Mouse (Mus musculus): ENCODE data around the gene Tmeff1. TPM values are rescaled to one million over a fixed set of nuclear protein-coding genes. Genes with fewer than 3 reads are reported as not detected.

The Tmeff1 gene
- total RNA-seq, 2 experiments from 2014 or later = 118 to 124 TPM

DNA sequence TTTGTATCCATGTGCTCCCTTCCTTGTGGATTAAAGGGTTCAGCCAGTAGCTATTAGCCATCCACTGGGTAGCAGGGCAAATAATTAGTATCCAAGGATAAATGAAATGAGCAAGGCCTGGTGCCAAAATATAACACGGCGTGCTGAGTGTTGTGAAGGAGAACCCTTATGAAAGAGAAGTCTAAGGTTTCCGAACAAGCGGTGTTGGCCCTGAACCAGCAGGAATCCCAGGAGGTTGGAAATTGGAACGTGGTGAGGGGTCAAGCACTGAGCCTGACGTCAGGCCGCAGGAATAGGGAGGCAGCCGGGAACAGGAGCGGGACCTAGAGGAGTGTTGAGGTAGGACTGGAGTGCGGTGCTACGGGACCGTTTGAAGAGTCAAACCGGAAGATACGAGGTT, 25.3 kb upstream of the Tmeff1 start:
- no peak for DNase-seq (ENCODE audit: low spot score in 2 of 2)
- intact Hi-C loops (cut with DNase I) = no loop called here

DNA sequence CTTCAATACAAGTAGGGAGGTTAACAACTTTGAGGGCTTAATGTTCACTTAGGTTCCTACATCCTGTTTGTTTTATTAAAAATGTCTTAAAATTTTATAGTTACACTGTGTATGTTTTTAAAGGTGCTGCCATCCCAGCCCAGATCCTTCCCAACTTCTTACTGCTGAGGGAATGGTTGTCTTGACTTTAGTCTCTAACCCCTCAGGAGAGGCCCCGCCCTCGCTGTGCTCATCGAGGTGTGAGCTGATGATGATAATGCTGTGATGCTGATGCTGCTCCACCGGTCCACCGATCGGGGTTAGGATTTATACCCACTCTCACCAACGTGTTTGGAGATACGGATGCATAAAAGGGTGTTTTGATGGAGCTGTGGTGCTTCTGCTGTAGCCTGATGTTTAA, 23.1 kb upstream of the Tmeff1 start:
- intact Hi-C loops (cut with DNase I) = no loop called here
- no peak for DNase-seq (ENCODE audit: low spot score in 2 of 2)

DNA sequence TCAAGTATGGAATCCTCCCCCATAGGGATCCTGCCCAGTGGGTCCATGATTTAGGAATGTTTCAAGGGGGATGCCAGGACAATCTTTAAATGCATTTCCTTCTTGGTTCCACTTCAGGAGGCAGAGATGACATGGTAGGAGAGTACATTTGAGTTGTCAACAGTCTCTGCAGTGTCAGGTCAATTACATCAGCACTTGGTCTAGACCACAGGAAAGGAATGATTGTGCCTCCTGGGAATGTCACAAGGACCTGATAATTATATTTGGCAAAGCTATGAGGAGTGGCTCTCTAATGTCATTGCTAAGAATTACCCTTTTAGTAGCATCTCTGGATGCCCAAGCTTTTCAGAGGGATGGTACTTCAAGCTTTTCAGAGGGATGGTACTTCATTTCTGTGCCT, 20.0 kb upstream of the Tmeff1 start:
- intact Hi-C loops (cut with DNase I) = no loop called here
- no peak for DNase-seq (ENCODE audit: low spot score in 2 of 2)

DNA sequence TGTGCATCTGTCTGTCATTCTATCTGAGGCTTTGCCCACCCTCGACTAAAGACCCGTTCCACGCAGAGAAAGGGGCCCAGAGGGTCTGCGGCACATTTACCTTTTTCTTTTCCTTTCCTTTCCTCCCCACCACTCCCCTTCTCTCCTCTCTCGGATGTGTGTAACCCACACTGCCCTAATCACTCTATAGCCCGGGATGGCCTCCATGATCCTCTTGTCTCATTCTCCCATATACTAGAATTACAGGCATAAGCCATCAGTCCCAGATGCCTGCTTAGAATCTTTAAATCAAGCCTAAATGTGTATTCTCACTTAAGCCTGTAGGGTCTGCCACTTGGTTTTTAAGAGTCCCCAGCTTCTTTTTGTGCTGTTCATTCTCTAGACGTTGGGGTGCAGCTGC, 8.6 kb upstream of the Tmeff1 start:
- intact Hi-C loops (cut with DNase I) = no loop called here
- no peak for DNase-seq (ENCODE audit: low spot score in 2 of 2)

DNA sequence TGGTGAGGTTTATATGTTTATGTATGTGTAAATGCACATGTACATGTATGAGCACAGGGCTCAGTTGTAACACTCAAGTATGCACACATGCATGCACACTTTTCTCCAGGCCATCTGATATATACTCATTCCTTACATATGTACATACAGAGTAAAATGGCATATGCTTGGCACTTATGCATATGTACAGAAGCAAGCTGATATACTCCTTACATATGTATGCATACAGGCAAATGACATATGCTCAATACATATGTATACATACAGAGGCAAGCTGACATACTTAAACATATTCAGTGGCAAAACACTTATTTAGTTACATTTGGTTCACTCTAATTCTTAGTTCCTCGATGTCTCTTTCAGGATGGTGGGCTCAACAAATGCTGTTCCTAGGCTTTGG, 7.1 kb upstream of the Tmeff1 start:
- DNase-seq (ENCODE audit: low spot score in 2 of 2) = no peak
- intact Hi-C loops (cut with DNase I) = no loop called here

DNA sequence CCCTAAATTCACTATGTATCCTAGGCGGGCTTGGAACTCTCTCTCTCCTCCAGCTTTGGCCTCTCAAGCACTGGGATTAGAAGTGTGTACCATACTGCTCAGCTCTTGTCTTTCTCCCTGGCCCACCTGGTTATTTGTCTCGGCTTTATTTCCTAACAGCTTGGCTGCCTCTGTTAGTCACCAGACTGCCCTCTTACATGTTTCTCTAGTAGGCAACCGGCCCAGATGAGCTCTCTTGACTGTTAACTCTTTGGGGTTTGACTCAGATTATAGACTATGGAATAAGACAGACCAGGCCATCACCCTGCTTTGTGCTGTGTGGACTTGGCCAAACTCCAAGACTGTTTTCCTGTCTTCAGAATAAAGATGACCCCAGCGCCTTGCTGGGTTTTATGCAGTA, 6.6 kb upstream of the Tmeff1 start:
- intact Hi-C loops (cut with DNase I) = no loop called here
- no peak for DNase-seq (ENCODE audit: low spot score in 2 of 2)

DNA sequence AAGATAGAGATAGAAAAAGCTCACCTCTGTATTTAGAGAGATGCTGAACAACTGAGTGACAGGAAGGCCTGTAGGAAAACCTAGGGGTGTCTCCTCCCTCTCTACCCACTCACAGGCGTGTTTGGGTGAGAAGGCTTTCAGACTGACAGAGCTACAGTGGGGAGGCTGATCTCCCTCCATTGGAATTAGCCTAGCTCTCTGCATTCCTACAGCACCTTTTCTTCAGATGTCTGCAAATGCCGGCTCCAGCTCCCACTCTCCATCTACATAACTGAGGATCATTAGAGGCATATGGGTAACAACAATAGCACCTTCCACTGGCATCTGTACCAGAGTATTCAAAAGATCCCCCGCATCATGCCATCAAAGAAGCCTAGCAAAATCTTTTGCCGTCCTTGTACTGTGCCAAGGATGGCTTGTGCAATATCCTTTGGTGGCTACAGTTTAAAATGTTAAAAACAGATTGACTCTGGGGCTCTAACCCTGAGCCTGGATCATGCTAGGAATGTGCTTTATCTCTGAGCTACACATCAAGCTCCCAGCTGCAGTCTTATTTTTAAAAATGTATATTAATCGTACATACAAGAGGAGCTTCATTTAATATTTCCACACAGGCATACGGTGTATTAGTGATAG, 5.4 kb upstream of the Tmeff1 start:
- intact Hi-C loops (cut with DNase I) = no loop called here
- peak in 1 of 2 experiments; percentile 16 for DNase-seq (ENCODE audit: low spot score in 2 of 2)

DNA sequence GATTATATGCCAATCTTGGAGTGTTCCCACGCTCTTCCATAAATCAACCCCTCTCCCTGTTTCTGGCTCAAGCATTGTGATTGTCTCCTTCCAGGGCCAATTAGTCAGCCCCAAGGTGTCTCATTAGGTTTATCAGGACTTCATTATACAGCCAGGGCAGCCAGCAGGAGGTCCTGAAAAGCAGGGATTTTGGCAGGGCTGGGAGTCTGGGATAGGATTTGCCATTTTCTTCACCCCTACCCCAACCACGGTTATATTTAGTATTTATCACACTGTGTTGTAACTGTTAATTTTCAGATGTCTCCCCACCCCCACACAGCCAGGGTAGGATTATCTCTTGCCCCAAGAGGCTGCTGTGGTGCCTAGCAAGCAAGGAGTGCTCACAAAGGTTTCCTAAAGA, 3.8 kb upstream of the Tmeff1 start:
- intact Hi-C loops (cut with DNase I) = no loop called here
- DNase-seq (ENCODE audit: low spot score in 2 of 2) = no peak

DNA sequence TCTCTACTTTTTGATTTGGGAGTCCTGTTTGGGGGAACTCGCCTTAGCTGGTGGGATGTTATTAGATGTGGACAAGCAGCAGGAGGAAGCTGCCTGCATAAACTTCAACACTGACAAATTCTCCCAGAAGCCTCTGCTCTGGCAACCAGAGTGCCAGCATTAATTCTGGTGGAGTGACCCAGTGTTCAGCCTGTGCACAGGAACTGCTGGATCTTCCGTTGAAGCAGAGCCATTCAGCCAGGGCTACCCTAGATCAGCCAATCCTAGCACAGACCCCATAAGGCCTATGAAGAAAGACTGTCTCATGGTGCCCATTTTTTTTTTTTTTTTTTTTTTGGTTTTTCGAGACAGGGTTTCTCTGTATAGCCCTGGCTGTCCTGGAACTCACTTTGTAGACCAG, 3.0 kb upstream of the Tmeff1 start:
- no peak for DNase-seq (ENCODE audit: low spot score in 2 of 2)
- intact Hi-C loops (cut with DNase I) = no loop called here

DNA sequence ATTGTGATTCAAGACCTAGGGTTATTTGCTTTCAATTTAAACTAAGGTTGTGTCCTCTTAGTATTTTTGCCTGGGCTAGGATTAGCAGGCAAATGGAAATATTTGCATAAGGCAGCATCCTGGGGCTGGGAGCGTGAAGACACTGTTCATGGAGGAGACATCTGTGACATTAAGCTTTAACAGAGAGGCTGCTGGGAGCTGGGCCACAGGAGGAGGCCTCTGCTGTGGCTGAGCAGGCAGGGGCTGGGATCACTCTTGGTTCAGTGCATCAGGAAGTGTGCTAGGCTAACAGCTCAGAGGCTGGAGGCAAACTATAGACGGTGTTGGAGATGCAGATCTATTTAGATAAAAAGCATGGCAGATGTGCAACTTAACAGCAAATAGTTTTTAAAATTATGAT, 2.0 kb upstream of the Tmeff1 start:
- DNase-seq (ENCODE audit: low spot score in 2 of 2) = no peak
- intact Hi-C loops (cut with DNase I) = no loop called here

DNA sequence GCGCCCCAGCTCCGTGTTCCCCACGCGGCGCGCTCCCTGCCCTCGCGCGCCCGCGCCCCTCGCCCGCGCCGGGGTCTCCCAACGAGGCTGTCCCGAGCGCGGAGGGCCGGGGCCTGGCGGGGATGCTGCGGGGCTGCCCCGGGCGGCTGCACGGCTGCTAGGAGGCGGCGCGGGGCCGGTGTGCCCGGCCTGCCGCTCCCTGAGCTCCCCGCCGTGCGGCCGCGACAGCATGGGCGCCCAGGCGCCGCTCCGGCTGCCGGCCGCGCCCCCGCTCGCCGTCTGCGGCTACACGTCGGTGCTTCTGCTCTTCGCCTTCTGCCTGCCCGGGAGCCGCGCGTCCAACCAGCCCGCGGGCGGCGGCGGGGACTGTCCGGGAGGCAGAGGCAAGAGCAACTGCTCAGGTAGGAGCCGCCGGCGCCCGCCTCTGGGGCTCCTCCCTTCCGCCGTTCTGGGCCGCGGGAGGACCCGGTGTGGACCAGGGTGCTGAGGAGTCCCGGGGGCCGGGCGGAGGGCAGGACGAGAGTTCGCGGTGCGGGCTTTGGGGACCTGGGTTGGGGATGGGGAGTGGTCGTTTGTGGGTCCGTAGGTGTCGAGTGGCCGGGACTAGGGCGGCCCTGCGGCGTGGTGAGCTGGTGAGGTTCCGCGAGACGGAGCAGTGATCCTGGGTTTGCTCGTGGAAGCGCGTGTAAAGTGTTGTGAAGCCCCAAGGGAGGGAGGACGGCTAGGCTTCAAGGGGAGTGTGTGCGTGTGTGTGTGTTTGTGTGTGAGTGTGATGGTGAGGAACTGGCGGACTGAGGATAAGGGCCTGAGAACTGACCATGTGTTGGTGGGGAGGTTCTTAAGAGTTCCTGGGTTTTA, 496 bp downstream of the Tmeff1 start:
- intact Hi-C loops (cut with DNase I) = loop anchor here (2.0 to 5.0 kb wide), 3 partner anchors 43 to 95 kb away; partner anchors contain the start of gene Cavin4
- peak; percentile 47 to 55 for DNase-seq (ENCODE audit: low spot score in 2 of 2)

DNA sequence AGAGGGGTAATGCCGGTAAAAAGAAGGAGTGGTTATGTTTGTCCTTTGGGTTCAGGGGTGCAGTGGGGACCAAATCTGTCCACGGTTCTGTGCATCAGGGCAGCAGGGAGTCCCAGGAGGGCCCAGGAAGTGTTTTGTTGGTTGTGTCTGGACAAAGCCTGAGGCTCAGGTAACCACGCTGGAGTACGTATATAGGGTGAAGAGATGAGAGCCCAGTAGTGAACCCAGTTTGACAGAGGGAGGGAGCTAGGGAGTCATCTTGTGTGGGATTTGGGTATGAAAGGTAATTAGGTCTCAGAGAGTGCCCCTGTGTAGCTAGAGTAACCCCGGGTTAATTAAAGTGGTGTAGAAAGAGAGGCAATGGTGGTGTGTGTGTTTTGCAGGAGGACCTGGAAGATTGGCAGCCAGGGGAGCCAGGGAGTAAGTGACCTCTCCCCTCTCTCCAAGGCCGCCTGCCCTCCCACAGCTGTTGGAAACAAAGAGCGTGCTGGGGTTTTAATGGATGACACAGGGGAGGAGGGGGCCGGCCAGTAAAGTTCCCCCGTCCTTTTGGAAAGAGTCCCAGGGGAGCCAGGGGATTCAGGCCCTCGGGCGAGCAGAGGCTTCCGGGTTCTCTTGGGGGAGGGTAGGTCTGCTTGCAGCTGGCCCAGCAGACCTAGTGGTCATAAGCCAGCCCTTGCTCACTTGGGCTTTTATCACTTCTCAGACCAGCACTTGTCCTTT, 1.3 kb downstream of the Tmeff1 start:
- intact Hi-C loops (cut with DNase I) = loop anchor here (5.0 kb wide), 2 partner anchors 44 to 76 kb away; partner anchors contain the start of gene Cavin4
- peak in 1 of 2 experiments; percentile 18 for DNase-seq (ENCODE audit: low spot score in 2 of 2)

DNA sequence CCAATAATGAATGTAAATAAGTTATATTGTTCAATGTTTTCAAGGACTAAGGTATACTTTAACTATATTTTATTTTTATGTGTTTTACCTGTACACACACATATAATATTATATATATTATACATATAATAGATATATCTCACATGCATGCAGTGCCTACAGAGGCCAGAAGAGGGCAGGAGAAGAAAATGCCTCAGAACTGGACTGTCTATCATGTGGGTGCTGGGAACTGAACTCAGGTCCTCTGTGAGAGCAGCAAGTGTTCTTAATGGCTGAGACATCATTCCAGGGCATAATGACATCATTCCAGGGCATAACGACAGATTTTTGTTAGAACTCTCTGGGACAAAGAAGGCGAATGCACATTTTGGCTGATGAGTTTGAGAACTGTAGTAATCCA, 2.6 kb downstream of the Tmeff1 start:
- no peak for DNase-seq (ENCODE audit: low spot score in 2 of 2)
- intact Hi-C loops (cut with DNase I) = loop anchor here (5.0 kb wide), 2 partner anchors 45 to 75 kb away; partner anchors contain the start of gene Cavin4

DNA sequence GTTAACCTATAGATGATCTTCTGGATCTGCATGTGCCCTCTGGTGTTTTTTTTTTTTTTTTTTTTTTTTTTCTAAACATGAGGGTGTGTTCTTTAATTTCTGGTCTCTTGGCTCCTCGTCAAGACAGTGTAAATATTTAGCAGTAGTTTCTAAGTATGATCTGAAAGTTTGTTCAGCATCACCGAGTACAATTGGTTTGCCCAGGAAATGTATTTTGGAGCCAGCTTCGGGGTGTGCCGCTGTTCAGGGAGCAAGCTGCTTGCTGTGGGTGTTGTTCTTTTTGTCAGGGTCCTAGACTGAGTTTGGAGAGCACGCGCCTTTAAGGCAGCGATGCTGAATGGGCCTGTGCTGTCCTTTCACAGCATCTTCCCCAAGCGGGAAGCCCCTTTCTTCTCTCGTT, 3.6 kb downstream of the Tmeff1 start:
- intact Hi-C loops (cut with DNase I) = loop anchor here (5.0 kb wide), 2 partner anchors 46 to 74 kb away; partner anchors contain the start of gene Cavin4
- no peak for DNase-seq (ENCODE audit: low spot score in 2 of 2)

DNA sequence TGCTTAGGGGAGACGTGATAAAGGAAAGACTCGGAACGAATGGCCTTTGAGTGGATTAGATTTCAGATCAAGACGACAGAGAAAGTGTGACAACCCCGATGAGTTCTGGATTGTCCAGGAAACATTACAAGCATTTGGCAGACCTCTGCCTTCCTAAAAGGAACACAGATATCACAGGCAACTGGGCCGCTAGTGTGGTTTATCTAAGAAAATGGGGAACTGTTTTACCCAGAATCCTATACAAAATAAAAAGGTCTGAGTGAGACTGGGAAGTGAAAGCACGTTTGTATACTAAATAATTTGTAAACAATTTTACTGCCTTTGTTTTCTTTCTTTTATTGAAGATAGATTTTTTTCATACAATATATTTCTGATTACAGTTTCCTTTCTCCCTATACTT, 5.9 kb downstream of the Tmeff1 start:
- intact Hi-C loops (cut with DNase I) = no loop called here
- DNase-seq (ENCODE audit: low spot score in 2 of 2) = no peak

DNA sequence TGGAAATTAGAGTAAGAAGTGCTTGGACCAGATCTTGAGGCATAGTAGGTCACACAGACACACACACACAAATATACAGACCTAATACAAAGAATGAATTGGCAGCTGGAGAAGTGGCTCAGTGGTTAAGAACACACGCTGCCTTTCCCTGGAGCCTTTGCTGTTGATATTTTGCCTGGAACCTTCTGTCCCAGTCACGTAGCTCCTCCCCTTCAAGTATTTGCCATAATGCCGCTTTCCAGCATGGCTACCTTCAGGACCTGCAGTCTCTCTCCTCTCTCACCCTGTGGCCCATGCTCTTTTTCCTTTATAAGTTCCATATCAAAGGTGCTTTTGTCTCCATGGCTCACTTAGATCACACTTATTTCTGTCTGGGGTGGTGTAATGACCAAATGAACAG, 6.4 kb downstream of the Tmeff1 start:
- intact Hi-C loops (cut with DNase I) = no loop called here
- DNase-seq (ENCODE audit: low spot score in 2 of 2) = no peak

DNA sequence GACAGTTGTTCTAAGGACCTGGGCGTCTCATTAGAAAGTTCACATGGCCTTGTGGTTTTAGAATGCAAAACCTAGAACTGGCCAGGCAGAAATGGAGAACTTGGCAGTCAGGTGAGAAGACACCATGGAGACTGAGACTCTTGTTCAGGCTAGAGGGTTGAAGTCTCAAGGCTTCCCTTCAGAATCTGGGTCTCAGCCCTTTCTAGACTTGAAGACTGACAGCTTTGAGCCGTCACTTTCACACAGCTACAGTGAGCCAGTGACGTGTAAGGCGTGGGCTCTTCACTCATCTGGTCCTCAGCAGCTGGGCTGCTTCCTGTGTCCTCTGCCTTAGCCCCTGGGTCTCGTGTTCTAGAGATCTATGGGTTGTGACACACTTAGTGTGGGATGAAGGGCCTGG, 7.4 kb downstream of the Tmeff1 start:
- intact Hi-C loops (cut with DNase I) = no loop called here
- no peak for DNase-seq (ENCODE audit: low spot score in 2 of 2)

DNA sequence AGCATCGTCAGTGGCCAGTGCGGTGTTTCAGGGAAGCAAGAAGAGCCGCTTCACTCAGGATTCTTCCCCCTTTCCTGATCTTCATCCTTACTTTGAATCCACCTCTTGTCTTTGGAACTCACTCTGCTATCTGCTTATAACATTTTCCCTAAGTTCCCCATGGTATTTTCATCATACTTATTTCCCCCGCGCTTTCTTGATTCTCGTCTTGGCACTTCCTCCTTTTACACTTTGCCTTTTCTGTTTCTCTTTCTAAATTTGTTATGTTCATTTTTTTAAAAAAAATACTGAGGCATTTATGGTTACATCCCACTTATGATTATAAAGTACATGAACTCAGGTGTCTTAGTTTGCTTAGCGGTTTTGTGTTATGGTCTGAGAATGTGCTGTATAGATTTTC, 7.9 kb downstream of the Tmeff1 start:
- DNase-seq (ENCODE audit: low spot score in 2 of 2) = no peak
- intact Hi-C loops (cut with DNase I) = no loop called here

DNA sequence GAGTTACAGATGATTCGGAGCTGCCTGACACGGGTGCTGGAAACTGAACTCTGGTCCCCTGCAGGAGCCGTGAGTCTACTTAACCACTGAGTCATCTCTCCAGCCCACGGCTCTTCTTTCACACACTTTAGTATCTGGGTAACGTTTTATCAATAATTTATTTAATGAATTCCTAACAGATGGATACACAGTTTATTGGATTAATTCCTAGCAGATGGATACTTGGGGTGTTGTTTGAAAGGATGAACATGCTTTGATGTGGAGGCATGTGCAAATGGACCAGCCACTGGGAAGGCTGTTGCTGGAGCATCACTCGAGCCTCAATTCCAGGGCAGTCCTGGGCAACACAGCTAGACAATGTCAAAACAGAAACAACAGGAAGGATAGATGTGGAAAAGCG, 11.1 kb downstream of the Tmeff1 start:
- DNase-seq (ENCODE audit: low spot score in 2 of 2) = no peak
- intact Hi-C loops (cut with DNase I) = no loop called here

DNA sequence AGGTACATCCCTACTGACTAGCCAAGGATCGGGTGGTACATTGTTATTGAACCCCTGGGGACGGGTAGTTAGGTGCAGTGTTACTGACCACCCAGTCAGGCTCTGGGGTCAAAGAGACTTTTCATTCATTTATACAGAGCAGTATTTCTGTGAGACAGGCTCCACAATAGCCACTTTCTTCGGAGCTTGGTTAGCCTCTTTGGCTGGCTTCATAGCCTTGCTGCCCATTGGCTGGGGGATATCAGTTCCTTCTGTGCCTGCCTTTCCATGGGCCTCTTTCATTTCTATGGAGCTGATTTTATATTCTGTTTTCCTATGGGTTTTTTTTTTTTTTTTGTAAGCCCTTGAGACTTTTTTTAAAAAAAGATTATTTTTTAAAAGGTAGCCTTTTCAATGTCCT, 20.7 kb downstream of the Tmeff1 start:
- intact Hi-C loops (cut with DNase I) = no loop called here
- DNase-seq (ENCODE audit: low spot score in 2 of 2) = no peak

Data from left cerebral cortex, postnatal 25 days (tissue).